Mouse (Mus musculus) brain, embryonic 14.5 days (tissue): ENCODE measurements at regions not wholly inside any gene's neighbourhood (a gene's known extent, or its start where the extent isn't known, plus 50 kb on each side); places are given as distances from the start of the nearest gene placed in this dataset.

Experiments
- CTCF ChIP-seq: fragments of 200-500 bp; IDR thresholded peaks from 2 replicates; pipeline ENCODE4 v1.5.1; 2012; ENCODE audit warnings: inconsistent platforms, mild to moderate bottlenecking, moderate library complexity, borderline replicate concordance; ENCODE audit not compliant: insufficient read depth, insufficient read length; ENCODE audit errors: extremely low read depth
- POLR2A ChIP-seq: fragments of 200-500 bp; IDR thresholded peaks from 2 replicates; pipeline ENCODE4 v1.6.1; 2012; ENCODE audit warnings: mild to moderate bottlenecking, inconsistent platforms, borderline replicate concordance; ENCODE audit not compliant: poor library complexity, insufficient read depth, insufficient read length, severe bottlenecking; ENCODE audit errors: extremely low read depth

DNA sequence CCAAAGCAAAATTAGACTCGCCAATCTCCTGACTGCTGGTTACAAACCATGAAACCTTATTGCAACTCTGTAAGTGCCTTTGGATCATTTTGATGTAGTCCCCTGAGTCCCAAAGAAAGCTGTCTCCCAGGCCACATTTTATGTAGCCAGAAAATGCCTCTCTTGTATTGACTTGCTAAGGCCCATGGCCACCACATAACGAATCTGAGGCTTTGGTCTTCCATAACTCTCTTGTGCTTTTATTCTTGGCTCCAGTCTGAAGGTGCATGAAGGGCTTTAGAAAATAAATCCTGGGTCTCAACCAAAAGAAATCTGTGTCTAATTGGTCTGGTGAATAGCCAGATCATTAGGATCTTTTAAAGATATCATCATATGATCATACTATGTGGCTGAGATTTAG lies 77.3 kb upstream of the Gm11146 start:
- TF ChIP-seq POLR2A (no peak), CTCF (no peak)
